Mouse (Mus musculus) kidney, postnatal 10 days (tissue): ENCODE measurements around the gene Zfp827.

Experiments used
- DNase-seq: peaks from one replicate; pipeline ENCODE4 v3.0.0; 2021; ENCODE audit warnings: mixed read lengths

Gene Zfp827

GRCm38 (mm10) chr8:79027977-79028487, at the start of gene Zfp827:
TSS of gene Zfp827 (plus strand) at chr8:79028437.
- DNase-seq: peak; percentile 86

GRCm38 (mm10) chr8:79004341-79004740, 23.9 kb upstream of the Zfp827 start:
- no peak for DNase-seq

DNA sequence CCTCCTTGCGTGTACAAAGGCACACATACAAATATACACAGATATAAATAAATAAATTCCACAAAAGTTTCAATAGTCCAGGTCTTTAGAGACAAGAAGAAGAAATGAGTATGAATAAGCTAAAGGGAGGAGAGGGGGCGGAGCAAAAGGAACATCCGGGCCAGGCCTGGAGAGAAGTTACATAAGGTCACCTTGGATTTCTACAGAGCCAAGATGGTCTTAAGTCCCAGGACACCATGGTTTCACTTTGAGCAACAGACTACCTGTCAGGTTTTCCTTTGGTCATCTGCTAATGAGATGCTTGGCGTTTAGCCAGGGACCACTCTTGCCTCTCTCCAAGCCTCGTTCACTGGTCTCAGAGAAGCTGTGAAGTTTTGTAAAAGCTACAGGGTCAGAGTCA, 13.2 kb upstream of the Zfp827 start:
- DNase-seq: peak; percentile 10

- DNase-seq: no peak
Observed at GRCm38 (mm10) chr8:79016076-79016475, 12.2 kb upstream of the Zfp827 start.

DNA sequence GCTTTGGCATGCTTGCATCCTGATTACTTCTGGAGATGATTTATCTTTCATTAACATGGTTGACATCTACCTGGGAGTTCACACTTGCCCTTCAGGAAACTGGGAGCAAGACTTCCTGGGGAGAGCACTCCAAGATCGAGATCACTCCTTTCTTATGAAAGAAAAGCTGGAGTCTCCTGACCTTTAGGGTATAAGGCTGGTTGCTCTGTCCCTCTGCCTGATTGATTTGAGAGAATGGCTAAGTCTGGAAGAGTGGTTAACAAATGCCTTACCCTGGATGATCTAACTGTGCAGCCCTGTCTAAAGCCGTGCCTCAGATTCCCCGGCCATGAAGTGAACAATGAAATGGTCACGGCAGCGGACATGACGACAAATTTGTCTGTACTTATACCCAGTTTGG, 11.7 kb upstream of the Zfp827 start:
- DNase-seq: no peak

GRCm38 (mm10) chr8:79023922-79024321, 4.3 kb upstream of the Zfp827 start:
- DNase-seq: no peak

GRCm38 (mm10) chr8:79027319-79027718, 918 bp upstream of the Zfp827 start:
- DNase-seq: no peak

DNA sequence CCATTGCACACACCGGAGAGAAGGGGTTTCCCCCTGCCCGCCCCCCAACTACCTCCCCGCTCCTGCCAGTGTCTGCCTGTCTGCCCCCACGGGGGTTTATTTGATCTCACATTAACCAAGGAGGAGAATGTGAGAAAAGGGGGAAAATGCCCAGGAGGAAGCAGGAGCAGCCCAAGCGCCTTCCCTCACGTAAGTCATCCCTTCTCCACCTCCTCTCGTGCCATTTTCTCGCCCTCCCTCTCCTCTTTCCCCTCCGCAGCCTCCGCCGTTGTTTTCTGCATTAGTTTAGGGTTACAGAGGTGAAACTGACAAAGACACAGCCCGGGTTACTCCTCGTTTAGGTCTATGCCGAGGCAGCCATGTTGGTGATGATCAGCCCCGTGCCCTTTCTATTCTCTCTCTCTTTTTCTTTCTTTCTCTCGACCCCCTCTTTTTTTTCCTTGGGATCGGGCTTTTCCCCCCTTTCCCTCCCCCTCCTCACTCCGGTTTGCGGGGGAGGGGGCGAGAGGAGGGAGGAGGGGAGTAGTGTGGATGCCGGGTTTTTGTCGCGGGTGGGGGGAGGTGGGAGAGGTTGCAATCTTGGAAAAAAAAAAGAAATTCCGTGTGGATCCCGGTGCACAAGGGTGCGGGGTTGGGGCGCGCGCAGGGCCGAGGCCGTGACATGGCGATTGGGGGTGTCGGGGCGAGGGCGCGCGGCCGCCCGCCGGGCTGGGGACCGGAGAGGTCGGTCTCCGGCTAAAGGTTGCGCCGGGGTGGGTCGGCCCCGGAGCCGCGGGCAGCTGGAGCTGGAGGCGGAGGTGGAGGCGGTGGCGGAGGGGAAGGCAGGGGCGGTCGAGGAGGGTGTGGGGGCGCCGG, 531 bp downstream of the Zfp827 start:
- DNase-seq: peak; percentile 52

- DNase-seq: peak; percentile 84
Observed at GRCm38 (mm10) chr8:79029396-79030325, 1.4 kb downstream of the Zfp827 start.

DNA sequence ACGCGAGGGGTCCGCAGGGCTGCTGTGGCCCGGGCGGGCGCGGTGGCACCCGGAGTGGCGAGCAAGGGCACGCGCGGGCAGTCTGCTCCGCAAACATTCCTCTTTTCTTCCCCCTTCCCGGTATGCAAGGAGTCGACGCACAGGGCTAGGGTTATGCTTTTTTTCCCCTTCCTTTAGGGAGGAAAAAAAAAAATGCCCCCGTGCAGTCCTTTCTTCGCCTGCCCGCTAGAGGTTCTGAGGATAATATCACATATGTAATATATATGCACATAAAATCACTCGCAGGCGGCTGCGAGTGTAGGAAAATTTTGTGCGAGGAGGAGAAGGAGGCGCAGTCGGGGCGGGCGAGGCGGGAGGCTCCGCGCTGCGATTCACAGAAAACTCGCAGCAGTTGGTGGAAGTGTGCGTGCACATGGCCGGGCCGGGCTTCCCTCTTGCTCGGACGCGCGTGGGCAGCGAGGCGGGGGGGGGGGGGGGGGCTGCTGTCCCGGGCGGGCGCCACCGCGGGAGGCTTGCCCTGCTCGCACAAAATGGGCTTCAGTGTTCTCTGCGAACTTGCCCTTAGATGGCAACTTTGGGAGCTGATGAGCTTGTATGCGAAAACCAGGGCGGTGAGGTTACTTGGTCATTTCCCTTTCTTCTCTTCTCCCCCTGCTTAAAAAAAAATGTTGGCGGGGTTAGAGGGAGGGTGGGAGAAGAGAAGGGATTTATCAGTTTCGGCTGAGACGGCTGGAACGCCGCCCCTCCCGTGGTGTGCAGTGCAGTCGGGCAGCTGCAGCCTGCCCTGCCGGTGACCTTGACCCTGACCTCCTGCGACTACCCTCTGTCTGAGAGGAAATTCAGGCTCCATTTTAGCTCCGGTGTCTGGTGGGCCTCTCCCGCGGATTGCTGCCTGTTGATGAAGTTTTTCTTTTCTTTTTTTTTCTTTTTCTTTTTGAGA, 2.4 kb downstream of the Zfp827 start:
- DNase-seq: peak; percentile 88

- DNase-seq: no peak
Observed at GRCm38 (mm10) chr8:79037532-79037931, 9.3 kb downstream of the Zfp827 start.

DNA sequence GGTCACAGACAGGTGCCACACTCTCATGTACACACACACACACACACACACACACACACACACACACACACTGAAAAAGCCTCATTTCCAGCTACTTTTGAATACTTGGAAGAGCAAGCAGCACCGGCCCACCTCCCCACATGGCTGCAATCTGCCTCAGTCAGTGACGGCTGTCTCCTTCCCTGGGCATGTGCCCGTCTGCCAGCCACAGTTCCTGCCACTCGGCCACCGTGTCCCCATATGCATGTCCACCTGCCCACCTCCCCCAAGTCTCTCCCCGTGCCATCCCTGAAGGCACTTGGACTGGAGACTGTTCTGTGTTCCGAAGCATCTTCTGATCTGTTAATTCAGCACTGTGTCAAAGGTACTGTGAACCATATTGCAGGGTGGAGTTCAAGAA, 9.8 kb downstream of the Zfp827 start:
- DNase-seq: no peak

DNA sequence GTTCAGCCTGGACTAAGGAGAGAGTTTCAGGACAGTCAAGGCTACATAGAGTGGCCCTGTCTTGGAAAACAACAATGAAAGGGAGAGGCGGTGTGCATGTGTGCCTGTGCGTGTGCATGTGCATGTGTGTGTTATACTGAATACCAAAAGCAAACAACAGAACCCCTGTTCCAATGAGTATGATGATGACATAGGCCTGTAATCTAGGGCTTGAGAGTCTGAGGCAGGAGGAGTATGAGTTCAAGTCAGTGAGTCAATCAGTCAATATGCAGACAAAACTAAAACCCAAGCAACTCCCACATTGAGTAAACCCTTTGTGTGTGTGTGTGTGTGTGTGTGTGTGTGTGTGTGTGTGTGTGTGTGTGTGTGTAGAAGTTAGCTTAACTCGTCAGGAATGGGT, 13.2 kb downstream of the Zfp827 start:
- DNase-seq: no peak

DNA sequence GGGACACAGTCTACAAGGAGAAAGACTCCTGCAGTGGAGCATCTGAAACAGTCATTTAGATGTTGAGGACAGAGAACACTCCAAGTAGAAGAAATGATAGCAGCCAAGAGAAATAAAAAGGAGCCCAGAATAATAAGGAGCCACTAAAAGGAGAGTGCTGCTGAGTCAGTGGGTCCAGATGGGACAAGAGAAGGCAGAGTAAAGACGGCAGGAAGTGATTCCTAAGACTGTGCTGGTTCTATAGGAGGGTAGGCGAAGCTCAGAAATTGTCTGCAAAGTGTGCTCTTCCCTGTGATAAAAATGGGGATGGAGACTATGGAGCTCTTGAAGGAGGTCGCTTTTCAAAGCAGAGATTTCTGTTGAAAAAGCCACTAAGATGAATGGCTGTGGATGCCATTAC, 14.0 kb downstream of the Zfp827 start:
- no peak for DNase-seq

- no peak for DNase-seq
Observed at GRCm38 (mm10) chr8:79044673-79045072, 16.4 kb downstream of the Zfp827 start.

- DNase-seq: no peak
Observed at GRCm38 (mm10) chr8:79046659-79047058, 18.4 kb downstream of the Zfp827 start.

DNA sequence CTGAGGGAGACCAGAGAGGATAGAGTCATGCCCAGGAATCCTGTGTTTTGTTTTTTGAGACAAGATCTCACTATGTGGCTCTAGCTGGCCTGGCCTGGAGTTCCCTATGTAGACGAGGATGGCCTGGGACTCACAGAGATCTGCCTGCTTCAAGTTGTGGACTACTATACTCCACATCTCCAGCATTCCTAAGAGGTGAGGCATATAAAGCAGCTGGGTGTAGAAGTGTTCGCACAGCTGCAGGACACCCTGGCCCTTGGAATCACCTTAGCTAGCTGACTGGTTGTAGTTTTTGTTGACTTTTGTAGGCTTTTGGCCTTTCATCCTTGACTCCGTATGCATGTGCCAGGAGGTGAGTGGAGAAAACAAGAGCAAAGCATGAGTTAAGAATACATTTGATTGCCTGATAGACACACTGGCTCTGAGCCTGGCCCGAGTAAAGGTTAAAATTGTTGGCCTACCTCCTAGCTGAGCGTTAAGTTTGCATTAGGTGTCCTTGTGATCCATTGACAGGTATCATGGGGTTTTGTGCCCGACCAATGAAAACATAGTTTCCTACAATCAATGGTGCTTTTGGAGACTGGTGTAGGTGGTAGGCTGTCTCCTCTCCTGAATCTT, 20.3 kb downstream of the Zfp827 start:
- no peak for DNase-seq

GRCm38 (mm10) chr8:79054222-79054621, 26.0 kb downstream of the Zfp827 start:
- no peak for DNase-seq

GRCm38 (mm10) chr8:79057179-79057578, 28.9 kb downstream of the Zfp827 start:
- DNase-seq: no peak

DNA sequence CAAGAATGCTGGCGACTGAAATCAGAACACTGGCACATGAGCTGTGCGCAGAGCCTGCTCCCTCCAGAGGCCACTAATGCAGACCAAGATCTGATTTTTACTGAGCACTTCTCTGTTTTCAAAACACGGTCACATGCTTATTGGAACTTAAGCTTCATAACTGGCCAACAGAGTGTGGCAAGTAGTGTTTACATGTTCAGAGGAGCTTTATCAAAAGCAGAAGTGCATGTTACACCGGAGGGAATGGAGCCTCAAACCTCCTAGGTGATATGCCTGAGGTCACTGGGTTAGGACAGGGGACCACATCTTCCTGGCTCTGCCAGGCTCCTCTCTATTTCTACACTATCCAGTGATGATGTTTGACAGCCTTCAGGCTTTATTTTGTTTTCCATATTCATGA, 31.1 kb downstream of the Zfp827 start:
- DNase-seq: no peak

DNA sequence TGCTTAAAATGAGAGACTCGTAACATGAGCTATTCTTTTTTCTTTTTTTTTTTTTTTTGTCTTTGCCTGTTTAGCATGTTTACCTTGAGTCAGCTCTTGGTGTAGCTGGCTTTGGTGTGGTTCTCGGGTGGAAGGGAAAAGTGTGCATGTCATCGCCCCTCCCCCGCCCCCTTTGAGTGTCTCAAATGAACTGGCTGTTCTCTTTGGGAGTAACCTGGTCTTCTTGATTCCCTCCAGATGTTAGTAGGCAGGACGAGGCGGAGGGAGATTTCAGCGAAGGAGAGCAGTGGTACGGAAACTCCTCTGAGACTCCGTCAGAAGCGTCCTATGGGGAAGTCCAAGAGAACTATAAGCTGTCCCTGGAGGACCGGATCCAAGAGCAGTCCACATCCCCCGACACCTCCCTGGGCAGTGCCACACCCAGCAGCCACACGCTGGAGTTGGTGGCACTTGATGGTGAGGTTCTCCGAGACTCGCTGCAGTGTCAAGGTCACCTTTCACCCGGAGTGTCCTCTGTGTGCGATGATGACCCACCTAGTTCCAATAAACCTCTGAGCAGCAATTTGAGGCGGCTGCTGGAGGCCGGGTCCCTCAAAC, 31.9 kb downstream of the Zfp827 start:
- peak; percentile 25 for DNase-seq
